ENCODE assay signal across 9 mouse cellular contexts in genomic region chr3:152151725-152152482, GRCm38 (mm10). TPM values are rescaled to one million over a fixed set of nuclear protein-coding genes. Genes with fewer than 3 reads are reported as not detected.
DNase-seq lines count a peak whose midpoint lies in the region; ATAC-seq lines count a peak whose summit lies in the region.
"Had no signal": no experiment of that assay in that cellular context is flagged by ENCODE, and none has a peak within 500 bp of the region (broad histone marks: within the 10 kb centered on the region; RNA-seq: fewer than 3 reads in every experiment).

No protein-coding gene starts in this region.

- peak; percentile 56; the same call in 1 of the 2 replicates for ATAC-seq in heart, embryonic 12.5 days (ENCODE audit: insufficient number of reproducible peaks, low FRiP score)
- ATAC-seq in embryonic facial prominence, embryonic 14.5 days (ENCODE audit: low read depth): 0 out of 2 replicates have a peak, but pooled peaks have one; percentile 22
- no peak for ATAC-seq in activated CD4-positive, CD25-positive, alpha-beta regulatory T cell, adult 4 months

- H3K9me3 ChIP-seq in heart, embryonic 12.5 days (replicated peaks): no peaks in the 10 kb centered on the region
- no peaks in the 10 kb centered on the region for H3K9me3 ChIP-seq in embryonic facial prominence, embryonic 14.5 days (ENCODE audit: control insufficient read depth, low read length)
- H3K9me3 ChIP-seq in megakaryocyte, embryonic 14.5 days: no peaks in the 10 kb centered on the region
- H3K9me3 ChIP-seq: G1E had no signal

- H3K4me1 ChIP-seq in heart, embryonic 12.5 days (replicated peaks): peaks cover 52% of the 10 kb centered on the region
- H3K4me1 ChIP-seq in embryonic facial prominence, embryonic 14.5 days (ENCODE audit: control insufficient read depth, insufficient read depth, low read length): 0 out of 2 replicates have a peak, but pooled peaks cover 4% of the 10 kb centered on the region
- peaks cover 94% of the 10 kb centered on the region for H3K4me1 ChIP-seq in megakaryocyte, embryonic 14.5 days

- H3K27ac ChIP-seq in heart, embryonic 12.5 days (ENCODE audit: poor library complexity, severe bottlenecking): peak overlapping the region; percentile 28; the same call in 1 of the 2 replicates
- no peak overlapping the region for H3K27ac ChIP-seq in embryonic facial prominence, embryonic 14.5 days (replicated peaks; ENCODE audit: low read depth, low read length)

- no peaks in the 10 kb centered on the region for H3K27me3 ChIP-seq in heart, embryonic 12.5 days (replicated peaks)
- no peaks in the 10 kb centered on the region for H3K27me3 ChIP-seq in embryonic facial prominence, embryonic 14.5 days (replicated peaks; ENCODE audit: control insufficient read depth, insufficient read depth, low read length)
- no peaks in the 10 kb centered on the region for H3K27me3 ChIP-seq in megakaryocyte, embryonic 14.5 days (replicated peaks)

- H3K4me3 ChIP-seq in heart, embryonic 12.5 days: peak overlapping the region; percentile 28
- no peak overlapping the region for H3K4me3 ChIP-seq in embryonic facial prominence, embryonic 14.5 days (ENCODE audit: low read depth, low read length)
- H3K4me3 ChIP-seq in megakaryocyte, embryonic 14.5 days (replicated peaks): peak overlapping the region; percentile 85

- no peaks in the 10 kb centered on the region for H3K36me3 ChIP-seq in heart, embryonic 12.5 days
- H3K36me3 ChIP-seq in embryonic facial prominence, embryonic 14.5 days (ENCODE audit: control insufficient read depth, insufficient read depth, low read length): no peaks in the 10 kb centered on the region
- H3K36me3 ChIP-seq in megakaryocyte, embryonic 14.5 days (replicated peaks; ENCODE audit: low read length): no peaks in the 10 kb centered on the region
- H3K36me3 ChIP-seq: G1E had no signal

- WGBS in heart, embryonic 12.5 days: 48% methylated on average over 21 of the region's 29 CpGs
- 61% methylated on average over 22 of the region's 29 CpGs for WGBS in embryonic facial prominence, embryonic 14.5 days

- H3K4me2 ChIP-seq in heart, embryonic 12.5 days: peak overlapping the region; percentile 60
- H3K4me2 ChIP-seq in embryonic facial prominence, embryonic 14.5 days (ENCODE audit: low read depth, low read length): peak overlapping the region; percentile 41

- H3K9ac ChIP-seq in heart, embryonic 12.5 days: peak overlapping the region; percentile 43; the same call in 1 of the 2 replicates
- no peak overlapping the region for H3K9ac ChIP-seq in embryonic facial prominence, embryonic 14.5 days (ENCODE audit: low read depth, low read length)

- intact Hi-C loops in heart, postnatal 10 days (cut with DNase I): no loop called here

- DNase-seq in heart, postnatal 10 days: no peak
- no peak for DNase-seq in embryonic facial prominence, embryonic 14.5 days (ENCODE audit: low spot score)
- DNase-seq in kidney, adult 11 months: peak; percentile 76
- DNase-seq in layer of hippocampus, postnatal 25 days (ENCODE audit: extremely low spot score in 1 of 2, low spot score in 1 of 2): no peak
- DNase-seq in layer of hippocampus, postnatal 14 days (ENCODE audit: low spot score in 2 of 2): no peak

RNA-seq across cellular contexts. Expression of gene Gipc2, which starts 14.1 kb away (rescaled TPM):
- polyA plus RNA-seq in heart, embryonic 12.5 days (2016; fragmentation: Nextera tagmentation; extraction: Ambion mirVana): 1.3 and 4.5 TPM in 2 replicates
- total RNA-seq in heart, postnatal 10 days (2021): 1 to 10 TPM; 3.8 to 5.4 TPM
- 2.3 and 4.6 TPM in 2 replicates for polyA plus RNA-seq in embryonic facial prominence, embryonic 14.5 days (2014; fragmentation: Nextera tagmentation; extraction: Ambion mirVana)
- polyA plus RNA-seq in megakaryocyte, embryonic 14.5 days (2012; ENCODE audit: insufficient read depth, low replicate concordance): 2.4 TPM in 1 of 2 replicates, not detected in the other
- 1 to 10 TPM; 1.0 to 1.9 TPM for total RNA-seq in layer of hippocampus, postnatal 25 days (2021)
- not detected for polyA plus RNA-seq in activated CD4-positive, CD25-positive, alpha-beta regulatory T cell, adult 4 months (2017; shearing (Covaris generic))
- total RNA-seq in layer of hippocampus, postnatal 14 days (2021): 1 to 10 TPM; 1.4 to 3.0 TPM
- polyA plus RNA-seq: G1E had no signal

RNA-seq across cellular contexts. Expression of gene Dnajb4, which starts 58.2 kb away (rescaled TPM):
- 53.0 and 56.3 TPM in 2 replicates for polyA plus RNA-seq in heart, embryonic 12.5 days (2016; fragmentation: Nextera tagmentation; extraction: Ambion mirVana)
- 10 to 100 TPM; 70.3 to 70.6 TPM for total RNA-seq in heart, postnatal 10 days (2021)
- polyA plus RNA-seq in embryonic facial prominence, embryonic 14.5 days (2014; fragmentation: Nextera tagmentation; extraction: Ambion mirVana): 32.6 and 36.5 TPM in 2 replicates
- 5.3 TPM in 1 of 2 replicates, not detected in the other for polyA plus RNA-seq in megakaryocyte, embryonic 14.5 days (2012; ENCODE audit: insufficient read depth, low replicate concordance)
- 10 to 100 TPM; 59.0 to 59.1 TPM for total RNA-seq in layer of hippocampus, postnatal 25 days (2021)
- 1 to 10 TPM; 5.2 to 6.0 TPM for polyA plus RNA-seq in activated CD4-positive, CD25-positive, alpha-beta regulatory T cell, adult 4 months (2017; shearing (Covaris generic))
- total RNA-seq in layer of hippocampus, postnatal 14 days (2021): 10 to 100 TPM; 52.9 to 54.0 TPM

RNA-seq across cellular contexts. Expression of gene Fubp1, which starts 58.3 kb away (rescaled TPM):
- polyA plus RNA-seq in heart, embryonic 12.5 days (2016; fragmentation: Nextera tagmentation; extraction: Ambion mirVana): 142 and 146 TPM in 2 replicates
- 10 to 100 TPM; 82.2 to 90.6 TPM for total RNA-seq in heart, postnatal 10 days (2021)
- polyA plus RNA-seq in embryonic facial prominence, embryonic 14.5 days (2014; fragmentation: Nextera tagmentation; extraction: Ambion mirVana): 199 and 200 TPM in 2 replicates
- 205 and 764 TPM in 2 replicates for polyA plus RNA-seq in megakaryocyte, embryonic 14.5 days (2012; ENCODE audit: insufficient read depth, low replicate concordance)
- 100 to 1,000 TPM; 100 to 138 TPM for total RNA-seq in layer of hippocampus, postnatal 25 days (2021)
- 100 to 1,000 TPM; 222 to 239 TPM for polyA plus RNA-seq in activated CD4-positive, CD25-positive, alpha-beta regulatory T cell, adult 4 months (2017; shearing (Covaris generic))
- total RNA-seq in layer of hippocampus, postnatal 14 days (2021): 100 to 1,000 TPM; 119 to 133 TPM
